Mouse (Mus musculus): ENCODE measurements around the gene Eml5. TPM values are rescaled to one million over a fixed set of nuclear protein-coding genes. Genes with fewer than 3 reads are reported as not detected.

Gene Eml5
- polyA plus RNA-seq, 1 experiment = 2.0 TPM

DNA sequence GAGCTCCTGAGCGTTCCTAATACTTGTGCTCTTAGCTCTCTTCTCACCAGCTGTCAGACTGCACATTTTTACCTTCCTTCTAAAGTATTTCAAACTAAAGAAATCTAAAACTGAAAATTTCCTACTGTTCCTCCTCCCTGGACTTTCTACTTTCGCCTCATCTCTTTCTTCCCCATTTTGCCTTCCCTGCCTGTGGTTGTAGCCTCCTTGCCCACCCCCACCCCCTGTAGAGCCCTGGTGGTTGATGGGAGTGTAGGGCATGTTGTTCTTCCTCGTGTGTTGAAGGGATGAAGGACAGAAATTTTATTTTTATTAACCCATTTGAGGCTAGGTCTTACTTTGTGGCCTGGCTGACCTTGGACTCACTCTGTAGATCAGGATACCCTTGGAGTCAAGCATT is 123.8 kb downstream of the Eml5 start:
- TF ChIP-seq GATA1 (IDR thresholded peaks at IDR 0.05; ENCODE audit: low read length) = no peak

DNA sequence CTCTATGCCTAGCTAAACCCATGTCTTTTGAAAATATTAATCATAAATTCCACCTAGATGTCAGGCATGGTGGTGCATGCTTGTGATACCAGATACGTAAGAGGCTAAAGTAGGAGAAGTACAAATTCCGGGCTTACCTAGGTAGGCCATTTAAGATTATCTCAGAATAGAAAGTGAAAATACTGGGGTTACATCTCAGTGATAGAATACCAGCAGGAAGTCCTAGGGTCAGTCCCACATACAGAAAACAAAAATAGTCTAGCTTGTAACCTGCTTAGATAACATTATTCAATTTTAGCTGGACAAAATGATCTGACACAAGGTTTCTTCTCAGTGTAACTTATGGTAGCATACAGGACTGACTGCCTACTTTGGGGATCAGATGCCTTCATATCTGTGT is 135.0 kb downstream of the Eml5 start:
- no peak for TF ChIP-seq GATA1 (IDR thresholded peaks at IDR 0.05; ENCODE audit: low read length)

DNA sequence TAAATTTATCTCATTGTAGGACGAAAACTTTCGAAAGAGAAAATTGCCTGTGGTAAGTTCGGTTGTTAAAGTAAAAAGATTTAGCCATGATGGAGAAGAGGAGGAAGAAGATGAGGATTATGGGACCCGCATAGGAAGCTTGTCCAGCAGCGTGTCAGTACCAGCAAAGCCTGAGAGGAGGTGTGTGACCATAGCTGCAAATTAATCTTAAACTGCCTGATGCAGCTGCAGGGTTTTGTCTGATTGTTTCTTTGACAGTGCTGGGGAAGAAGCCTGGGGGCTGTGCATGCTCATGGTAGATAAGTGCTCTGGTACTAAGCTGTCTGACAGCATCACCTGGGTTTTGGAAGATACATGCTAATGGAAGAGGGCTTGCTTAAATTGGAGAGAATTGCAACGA is 141.6 kb downstream of the Eml5 start:
- no peak for TF ChIP-seq GATA1 (IDR thresholded peaks at IDR 0.05; ENCODE audit: low read length)

DNA sequence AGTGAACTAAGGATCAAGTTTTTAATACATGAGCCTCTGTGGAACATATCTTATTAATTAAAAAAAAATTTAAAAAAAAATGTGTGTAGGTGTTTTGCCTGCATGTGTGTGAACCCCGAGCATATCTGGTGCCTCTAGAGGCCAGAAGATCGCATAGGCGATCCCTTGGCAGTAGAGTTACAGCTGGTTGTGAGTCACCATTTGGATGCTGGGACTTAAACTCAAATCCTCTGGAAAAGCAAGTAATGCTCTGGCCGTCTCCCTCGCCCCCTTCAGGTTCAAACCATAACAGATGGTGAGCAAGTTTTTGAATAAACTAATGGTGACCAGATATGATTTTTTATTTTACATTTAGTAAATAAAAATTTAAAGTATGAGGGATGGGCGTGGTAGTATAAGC is 143.6 kb downstream of the Eml5 start:
- no peak for TF ChIP-seq GATA1 (IDR thresholded peaks at IDR 0.05; ENCODE audit: low read length)

DNA sequence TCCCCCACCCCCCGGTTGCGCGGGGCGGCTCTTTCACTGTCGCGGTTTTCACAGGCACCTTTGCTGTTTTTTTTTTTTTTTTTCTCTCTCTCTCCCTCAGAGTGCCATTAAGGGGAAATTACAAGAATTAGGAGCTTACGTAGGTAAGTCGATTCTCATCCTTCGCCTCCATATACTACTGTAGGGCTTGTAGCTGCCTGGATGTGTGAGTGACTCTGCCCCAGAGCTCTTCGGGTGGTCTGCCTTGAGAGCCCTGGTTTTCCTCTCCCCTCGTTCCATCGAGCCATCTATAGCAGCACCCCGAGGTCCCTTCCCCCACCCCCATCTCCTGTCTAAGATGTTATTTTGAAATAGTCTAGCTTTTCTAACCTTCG is 153.9 kb downstream of the Eml5 start:
- TF ChIP-seq GATA1 (IDR thresholded peaks at IDR 0.05; ENCODE audit: low read length) = no peak

DNA sequence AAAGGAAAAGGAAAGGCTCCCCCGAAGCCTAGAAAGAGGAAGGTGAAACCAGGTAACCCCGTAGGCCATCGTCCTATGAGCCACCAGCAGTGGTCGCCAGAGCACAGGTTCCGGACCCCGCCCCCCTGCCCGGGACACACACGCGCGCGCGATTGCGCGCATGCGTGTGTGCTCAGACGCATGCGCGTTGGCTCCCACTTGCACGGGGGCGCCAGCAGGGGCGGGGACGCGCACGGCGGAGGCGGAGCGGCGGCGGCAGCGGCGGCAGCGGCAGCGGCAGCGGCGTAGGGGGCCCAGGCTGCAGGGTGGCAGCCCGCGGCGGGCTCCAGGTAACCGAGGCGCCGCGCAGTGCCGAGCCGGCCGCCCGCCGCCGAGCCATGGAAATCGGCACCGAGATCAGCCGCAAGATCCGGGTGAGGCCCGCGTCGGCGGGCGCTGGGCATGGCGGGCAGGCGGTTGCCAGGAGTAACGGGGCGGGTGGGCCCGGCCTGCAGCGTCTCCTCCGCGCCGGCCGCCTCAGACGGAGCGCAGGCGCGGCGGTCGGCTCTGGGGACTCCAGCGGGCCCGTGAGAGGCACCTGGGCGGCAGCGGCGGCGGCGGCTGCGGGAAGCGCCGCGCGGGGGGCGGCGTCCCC is 154.4 kb downstream of the Eml5 start, which contains the start of gene Zc3h14:
Gene Zc3h14 (plus strand): TSS at position 219 of the 634 bp plus-strand sequence.
- no peak for TF ChIP-seq GATA1 (IDR thresholded peaks at IDR 0.05; ENCODE audit: low read length)

DNA sequence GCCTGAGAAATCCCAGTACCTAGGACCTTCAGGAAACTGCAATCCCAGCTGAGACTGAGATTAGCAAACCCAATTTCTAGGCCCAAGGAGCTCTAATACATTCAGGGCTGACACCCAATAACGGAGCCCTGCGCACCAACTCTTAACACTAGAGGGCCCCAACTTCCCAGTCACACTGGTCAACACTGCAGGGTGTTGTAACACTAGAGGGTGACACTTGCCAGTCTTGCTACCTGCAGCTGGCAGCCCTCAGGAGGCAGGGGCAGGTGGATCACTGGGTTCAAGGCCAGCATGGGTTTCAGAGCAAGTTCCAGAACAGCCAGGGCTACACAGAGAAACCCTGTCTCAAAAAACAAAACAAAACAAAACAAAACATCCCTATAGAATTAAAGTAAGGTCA is 155.2 kb downstream of the Eml5 start:
- no peak for TF ChIP-seq GATA1 (IDR thresholded peaks at IDR 0.05; ENCODE audit: low read length)

DNA sequence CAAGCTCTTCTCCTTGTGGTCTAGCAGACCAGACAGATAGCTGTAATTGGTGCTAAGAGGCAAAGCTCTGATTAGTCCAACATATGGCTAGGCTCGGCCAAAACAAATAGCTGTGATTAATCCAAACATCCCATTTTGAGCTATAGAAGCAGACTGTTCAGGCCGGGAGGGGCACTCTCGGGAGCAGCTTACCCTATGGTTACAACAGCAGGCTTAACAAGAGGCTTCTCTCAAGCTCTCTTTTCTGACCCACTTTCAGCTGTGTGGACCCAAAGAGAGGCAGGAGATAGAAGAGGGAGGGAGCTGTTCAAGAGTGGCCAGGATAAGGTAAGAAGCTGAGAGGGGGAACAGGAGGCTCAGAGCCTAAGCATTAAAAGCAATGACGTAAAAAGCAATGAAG is 155.7 kb downstream of the Eml5 start:
- no peak for TF ChIP-seq GATA1 (IDR thresholded peaks at IDR 0.05; ENCODE audit: low read length)

DNA sequence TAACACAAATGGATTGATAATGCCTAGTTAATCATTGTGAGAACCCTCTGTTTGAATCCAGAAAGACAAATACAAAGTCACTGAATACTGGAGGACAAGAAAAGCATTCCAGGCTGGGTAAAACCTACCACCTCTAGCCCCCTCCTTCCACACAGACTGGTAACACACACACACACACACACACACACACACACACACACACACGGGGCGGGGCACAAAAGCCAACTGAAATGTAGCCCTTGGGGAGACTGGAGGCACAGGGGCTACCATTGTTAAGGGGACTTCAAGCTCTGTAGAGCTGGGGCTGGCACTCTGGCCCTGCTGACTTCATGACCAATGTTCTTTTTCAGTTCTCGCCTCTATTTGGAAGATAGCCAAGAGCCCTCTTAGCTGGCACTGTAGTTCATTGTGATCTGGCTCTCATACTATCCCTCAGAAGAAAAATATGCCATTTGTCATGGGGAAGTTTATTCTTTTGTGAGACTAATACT is 160.2 kb downstream of the Eml5 start:
- no peak for TF ChIP-seq GATA1 (IDR thresholded peaks at IDR 0.05; ENCODE audit: low read length)

DNA sequence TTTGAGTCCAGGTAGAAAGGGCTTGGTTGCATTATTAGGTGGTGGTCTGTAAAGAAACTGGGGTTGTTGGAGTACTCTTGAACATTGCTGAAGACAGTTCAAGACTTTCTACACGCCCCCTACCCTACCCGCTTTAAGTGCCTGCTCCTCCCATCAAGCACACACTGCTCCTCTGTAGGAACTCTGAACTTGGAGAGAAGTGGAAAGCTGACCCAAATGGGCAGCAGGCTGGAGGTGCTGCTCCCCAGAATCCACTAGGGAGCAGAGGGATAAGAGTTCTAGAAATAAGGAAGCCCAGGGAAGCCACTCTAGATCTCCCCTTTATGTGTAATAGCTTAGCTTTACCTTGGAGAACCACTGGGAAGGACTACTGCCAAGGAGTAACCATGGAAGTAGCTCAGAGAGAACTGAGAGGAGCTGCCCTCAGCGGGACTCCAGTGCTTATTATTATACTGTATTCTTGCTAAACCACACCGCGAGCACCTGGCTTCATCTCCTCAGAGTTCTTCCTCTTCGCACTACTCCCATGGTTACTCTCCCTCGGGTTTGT is 163.4 kb downstream of the Eml5 start:
- TF ChIP-seq GATA1 (IDR thresholded peaks at IDR 0.05; ENCODE audit: low read length) = no peak

DNA sequence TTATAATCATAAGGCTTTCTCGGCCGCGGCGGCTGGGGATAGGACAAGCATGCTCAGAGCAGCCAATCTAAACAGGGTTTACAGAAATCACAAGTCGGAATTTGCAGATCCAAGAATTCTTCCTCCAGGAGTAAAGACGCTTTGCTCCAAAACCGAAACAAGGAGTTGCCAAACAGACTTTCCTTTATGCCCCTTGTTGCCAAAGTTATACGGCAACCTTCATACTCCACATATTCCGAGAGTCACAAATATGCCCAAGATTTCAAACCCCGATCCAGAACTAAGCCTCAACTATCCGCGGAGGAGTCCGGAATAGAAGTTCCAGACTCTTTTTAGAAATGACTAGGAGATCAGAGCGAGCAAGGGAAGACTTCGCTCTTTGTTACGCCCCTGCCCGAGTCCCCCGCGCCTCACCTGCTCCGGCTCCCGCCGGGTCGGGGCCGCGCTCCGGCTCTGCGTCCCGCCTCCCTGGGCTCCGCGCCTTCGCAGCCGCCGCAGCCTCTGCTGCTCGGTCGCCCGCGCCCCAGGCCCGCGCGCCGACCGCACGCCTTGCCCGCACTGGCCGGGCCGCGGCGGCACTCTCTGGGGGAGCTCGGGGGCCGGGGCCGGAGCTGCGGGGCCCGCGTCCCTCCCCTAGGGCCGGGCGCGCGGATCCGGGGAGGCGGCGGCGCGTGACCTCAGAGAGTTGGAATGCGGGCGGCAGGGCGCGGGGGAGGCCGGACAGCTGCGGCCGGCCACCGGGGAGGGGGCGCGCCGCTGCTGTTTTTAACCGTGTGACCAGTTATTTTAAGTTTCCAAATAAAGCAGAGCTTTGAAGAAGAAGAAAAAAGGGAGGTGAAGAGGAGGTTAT is 164.1 kb downstream of the Eml5 start, which contains the start of gene Ptpn21:
Gene Ptpn21 (minus strand): TSS at position 455 of the 850 bp plus-strand sequence.
- no peak for TF ChIP-seq GATA1 (IDR thresholded peaks at IDR 0.05; ENCODE audit: low read length)

Other genes with a start within 250 kb of the Eml5 start
- 2.2 and 5.1 TPM in 2 replicates for gene Ptpn21, start 164.1 kb downstream of the Eml5 start, polyA plus RNA-seq (2012)
- 10.8 and 18.8 TPM in 2 replicates for gene Zc3h14, start 154.5 kb downstream of the Eml5 start, polyA plus RNA-seq (2012)
- 0.27 TPM in 1 of 2 replicates, not detected in the other for gene Ttc8, start 19.1 kb upstream of the Eml5 start, polyA plus RNA-seq (2012)